Mouse (Mus musculus) ovary, postnatal 10 days (tissue): ENCODE measurements around the gene Pde12.
"Not testable (repeated sequence)": the region's sequence is repeated elsewhere in the genome, so short reads cannot be mapped to it uniquely, and the experiment has no call there.

ENCODE experiments used
- DNase-seq: peaks from one replicate; pipeline ENCODE4 v3.0.0; 2022; ENCODE audit warnings: low spot score

Pde12 gene

GRCm38 (mm10) chr14:26669292-26670073, at the start of gene Pde12:
Gene Pde12 (minus strand): TSS chr14:26669883.
- peak; percentile 95 for DNase-seq

GRCm38 (mm10) chr14:26705246-26705645, 35.6 kb upstream of the Pde12 start:
- DNase-seq: not testable (repeated sequence)

GRCm38 (mm10) chr14:26697912-26698311, 28.2 kb upstream of the Pde12 start:
- DNase-seq: no peak

- no peak for DNase-seq
These were observed 23.3 kb upstream of the Pde12 start, which contains the start of gene Dnah12 for GRCm38 (mm10) chr14:26692974-26693373. Gene Dnah12 (plus strand): TSS chr14:26693274.

- DNase-seq: no peak
These were observed 21.7 kb upstream of the Pde12 start for GRCm38 (mm10) chr14:26691363-26691762.

- no peak for DNase-seq
These were observed 21.0 kb upstream of the Pde12 start for GRCm38 (mm10) chr14:26690727-26691126.

GRCm38 (mm10) chr14:26675791-26676190, 6.1 kb upstream of the Pde12 start:
- no peak for DNase-seq

GRCm38 (mm10) chr14:26675371-26675770, 5.7 kb upstream of the Pde12 start:
- DNase-seq: no peak

GRCm38 (mm10) chr14:26674476-26675169, 4.9 kb upstream of the Pde12 start:
- DNase-seq: not testable (repeated sequence)

- DNase-seq: not testable (repeated sequence)
These were observed 2.4 kb upstream of the Pde12 start for GRCm38 (mm10) chr14:26671870-26672615.

GRCm38 (mm10) chr14:26670964-26671363, 1.3 kb upstream of the Pde12 start:
- no peak for DNase-seq

GRCm38 (mm10) chr14:26668371-26669291, 1.1 kb downstream of the Pde12 start:
- DNase-seq: no peak

- DNase-seq: no peak
These were observed 1.7 kb downstream of the Pde12 start for GRCm38 (mm10) chr14:26667991-26668370.

- no peak for DNase-seq
These were observed 5.8 kb downstream of the Pde12 start for GRCm38 (mm10) chr14:26663851-26664250.

- DNase-seq: no peak
These were observed 7.2 kb downstream of the Pde12 start for GRCm38 (mm10) chr14:26662488-26662887.

- no peak for DNase-seq
These were observed 7.7 kb downstream of the Pde12 start for GRCm38 (mm10) chr14:26662016-26662415.

GRCm38 (mm10) chr14:26660233-26660632, 9.4 kb downstream of the Pde12 start:
- DNase-seq: no peak

- DNase-seq: no peak
These were observed 11.5 kb downstream of the Pde12 start for GRCm38 (mm10) chr14:26658178-26658577.

- DNase-seq: no peak
These were observed 17.8 kb downstream of the Pde12 start for GRCm38 (mm10) chr14:26651901-26652300.

- DNase-seq: no peak
These were observed 21.9 kb downstream of the Pde12 start for GRCm38 (mm10) chr14:26647811-26648210.

- DNase-seq: no peak
These were observed 23.6 kb downstream of the Pde12 start for GRCm38 (mm10) chr14:26645989-26646650.
